Mouse (Mus musculus): ENCODE data around the gene Lhx6. TPM values are rescaled to one million over a fixed set of nuclear protein-coding genes. Genes with fewer than 3 reads are reported as not detected.
"Not testable (repeated sequence)": the region's sequence is repeated elsewhere in the genome, so short reads cannot be mapped to it uniquely, and the experiment has no call there.

The Lhx6 gene
- polyA plus RNA-seq (2014; fragmentation: Nextera tagmentation; extraction: Ambion mirVana), result 0.87 and 1.5 TPM in 2 replicates

- Histone ChIP-seq H3K4me3 (ENCODE audit: low read depth, low read length) (peak within 1 kb of the TSS; percentile 30), H3K27me3 (ENCODE audit: control insufficient read depth, insufficient read depth, low read length) (peaks cover 63% of the 10 kb centered on the region), H3K9me3 (ENCODE audit: control insufficient read depth, low read depth, low read length) (no peaks in the 10 kb centered on the region), H3K4me1 (ENCODE audit: control insufficient read depth, insufficient read depth, low read length) (peaks cover 23% of the 10 kb centered on the region), H3K9ac (replicated peaks; ENCODE audit: low read depth, low read length) (no peak within 1 kb of the TSS), H3K4me2 (replicated peaks; ENCODE audit: low read depth, low read length) (peak within 1 kb of the TSS; percentile 71), H3K27ac (ENCODE audit: low read length) (no peak within 1 kb of the TSS), H3K36me3 (ENCODE audit: control insufficient read depth, insufficient read depth, low read length) (no peaks in the 10 kb centered on the region)
- ATAC-seq (ENCODE audit: insufficient number of reproducible peaks, insufficient read depth, low FRiP score, low read depth), result peak; percentile 51; the same call in 1 of the 2 replicates
- under 1% methylated on average over 54 of the region's 58 CpGs for WGBS
These were observed at the start of gene Lhx6 for GRCm38 (mm10) chr2:36104956-36105741. TSS of gene Lhx6 (minus strand) at chr2:36105408.

GRCm38 (mm10) chr2:36152401-36152800, 47.2 kb upstream of the Lhx6 start:
- H3K9me3 ChIP-seq (ENCODE audit: control insufficient read depth, low read depth, low read length); H3K4me3 ChIP-seq (ENCODE audit: low read depth, low read length); H3K4me1 ChIP-seq (ENCODE audit: control insufficient read depth, insufficient read depth, low read length); ATAC-seq (ENCODE audit: insufficient number of reproducible peaks, insufficient read depth, low FRiP score, low read depth); H3K4me2 ChIP-seq (replicated peaks; ENCODE audit: low read depth, low read length); H3K27me3 ChIP-seq (ENCODE audit: control insufficient read depth, insufficient read depth, low read length); H3K27ac ChIP-seq (ENCODE audit: low read length); H3K9ac ChIP-seq (replicated peaks; ENCODE audit: low read depth, low read length); H3K36me3 ChIP-seq (ENCODE audit: control insufficient read depth, insufficient read depth, low read length): not testable (repeated sequence)
- WGBS, result 92% methylated on average over 4 of the region's 4 CpGs

- no peak for ATAC-seq (ENCODE audit: insufficient number of reproducible peaks, insufficient read depth, low FRiP score, low read depth)
- 47% methylated on average over 7 of the region's 7 CpGs for WGBS
These were observed 43.7 kb upstream of the Lhx6 start for GRCm38 (mm10) chr2:36148876-36149365.

GRCm38 (mm10) chr2:36139096-36139495, 33.9 kb upstream of the Lhx6 start:
- WGBS, result 49% methylated on average over 2 of the region's 2 CpGs
- H3K4me3 ChIP-seq (ENCODE audit: low read depth, low read length), result no peak overlapping the region
- H3K27me3 ChIP-seq (ENCODE audit: control insufficient read depth, insufficient read depth, low read length), result no peaks in the 10 kb centered on the region
- ATAC-seq (ENCODE audit: insufficient number of reproducible peaks, insufficient read depth, low FRiP score, low read depth), result no peak
- peaks cover 10% of the 10 kb centered on the region for H3K4me1 ChIP-seq (ENCODE audit: control insufficient read depth, insufficient read depth, low read length)
- no peak overlapping the region for H3K9ac ChIP-seq (replicated peaks; ENCODE audit: low read depth, low read length)
- H3K4me2 ChIP-seq (replicated peaks; ENCODE audit: low read depth, low read length), result no peak overlapping the region
- H3K27ac ChIP-seq (ENCODE audit: low read length), result no peak overlapping the region
- no peaks in the 10 kb centered on the region for H3K9me3 ChIP-seq (ENCODE audit: control insufficient read depth, low read depth, low read length)
- H3K36me3 ChIP-seq (ENCODE audit: control insufficient read depth, insufficient read depth, low read length), result peaks cover 5% of the 10 kb centered on the region; the same call in 1 of the 2 replicates

More at GRCm38 (mm10) chr2:36148876-36149365, 43.7 kb upstream of the Lhx6 start:
- H3K27ac ChIP-seq (ENCODE audit: low read length), result no peak overlapping the region
- no peak overlapping the region for H3K4me2 ChIP-seq (replicated peaks; ENCODE audit: low read depth, low read length)
- H3K27me3 ChIP-seq (ENCODE audit: control insufficient read depth, insufficient read depth, low read length), result no peaks in the 10 kb centered on the region
- H3K36me3 ChIP-seq (ENCODE audit: control insufficient read depth, insufficient read depth, low read length), result peaks cover 2% of the 10 kb centered on the region; the same call in 1 of the 2 replicates
- no peaks in the 10 kb centered on the region for H3K4me1 ChIP-seq (ENCODE audit: control insufficient read depth, insufficient read depth, low read length)
- no peaks in the 10 kb centered on the region for H3K9me3 ChIP-seq (ENCODE audit: control insufficient read depth, low read depth, low read length)
- no peak overlapping the region for H3K4me3 ChIP-seq (ENCODE audit: low read depth, low read length)
- H3K9ac ChIP-seq (replicated peaks; ENCODE audit: low read depth, low read length), result no peak overlapping the region

- H3K4me1 ChIP-seq (ENCODE audit: control insufficient read depth, insufficient read depth, low read length), result peaks cover 10% of the 10 kb centered on the region
- ATAC-seq (ENCODE audit: insufficient number of reproducible peaks, insufficient read depth, low FRiP score, low read depth), result peak; percentile 96
- H3K9me3 ChIP-seq (ENCODE audit: control insufficient read depth, low read depth, low read length), result no peaks in the 10 kb centered on the region
- peak within 1 kb of the TSS; percentile 78 for H3K9ac ChIP-seq (replicated peaks; ENCODE audit: low read depth, low read length)
- peaks cover 28% of the 10 kb centered on the region; the same call in 1 of the 2 replicates for H3K36me3 ChIP-seq (ENCODE audit: control insufficient read depth, insufficient read depth, low read length)
- WGBS, result under 1% methylated on average over 47 of the region's 50 CpGs
- H3K4me3 ChIP-seq (ENCODE audit: low read depth, low read length), result peak within 1 kb of the TSS; percentile 84
- peak within 1 kb of the TSS; percentile 85 for H3K27ac ChIP-seq (ENCODE audit: low read length)
- peak within 1 kb of the TSS; percentile 82 for H3K4me2 ChIP-seq (replicated peaks; ENCODE audit: low read depth, low read length)
- H3K27me3 ChIP-seq (ENCODE audit: control insufficient read depth, insufficient read depth, low read length), result no peaks in the 10 kb centered on the region
These were observed 31.2 kb upstream of the Lhx6 start, which contains the start of the genes Mrrf and Rbm18 for GRCm38 (mm10) chr2:36136300-36136941. TSS of gene Mrrf (plus strand) at chr2:36136389. TSS of gene Rbm18 (minus strand) at chr2:36136773.

GRCm38 (mm10) chr2:36135887-36136286, 30.7 kb upstream of the Lhx6 start:
- no peaks in the 10 kb centered on the region for H3K27me3 ChIP-seq (ENCODE audit: control insufficient read depth, insufficient read depth, low read length)
- WGBS, result 0% methylated on average over 4 of the region's 4 CpGs
- H3K27ac ChIP-seq (ENCODE audit: low read length), result peak overlapping the region; percentile 85
- H3K9me3 ChIP-seq (ENCODE audit: control insufficient read depth, low read depth, low read length), result no peaks in the 10 kb centered on the region
- peak overlapping the region; percentile 78 for H3K9ac ChIP-seq (replicated peaks; ENCODE audit: low read depth, low read length)
- H3K4me3 ChIP-seq (ENCODE audit: low read depth, low read length), result peak overlapping the region; percentile 84
- H3K4me2 ChIP-seq (replicated peaks; ENCODE audit: low read depth, low read length), result peak overlapping the region; percentile 82
- peaks cover 10% of the 10 kb centered on the region for H3K4me1 ChIP-seq (ENCODE audit: control insufficient read depth, insufficient read depth, low read length)
- H3K36me3 ChIP-seq (ENCODE audit: control insufficient read depth, insufficient read depth, low read length), result peaks cover 32% of the 10 kb centered on the region; the same call in 1 of the 2 replicates
- no peak for ATAC-seq (ENCODE audit: insufficient number of reproducible peaks, insufficient read depth, low FRiP score, low read depth)

GRCm38 (mm10) chr2:36129051-36129450, 23.8 kb upstream of the Lhx6 start:
- no peak overlapping the region for H3K9ac ChIP-seq (replicated peaks; ENCODE audit: low read depth, low read length)
- no peak overlapping the region for H3K27ac ChIP-seq (ENCODE audit: low read length)
- H3K4me2 ChIP-seq (replicated peaks; ENCODE audit: low read depth, low read length), result no peak overlapping the region
- H3K4me3 ChIP-seq (ENCODE audit: low read depth, low read length), result no peak overlapping the region
- H3K9me3 ChIP-seq (ENCODE audit: control insufficient read depth, low read depth, low read length), result no peaks in the 10 kb centered on the region
- ATAC-seq (ENCODE audit: insufficient number of reproducible peaks, insufficient read depth, low FRiP score, low read depth), result no peak
- 85% methylated on average over 3 of the region's 3 CpGs for WGBS
- no peaks in the 10 kb centered on the region for H3K4me1 ChIP-seq (ENCODE audit: control insufficient read depth, insufficient read depth, low read length)
- peaks cover 68% of the 10 kb centered on the region for H3K36me3 ChIP-seq (ENCODE audit: control insufficient read depth, insufficient read depth, low read length)
- H3K27me3 ChIP-seq (ENCODE audit: control insufficient read depth, insufficient read depth, low read length), result no peaks in the 10 kb centered on the region

- Histone ChIP-seq H3K4me3 (ENCODE audit: low read depth, low read length) (no peak overlapping the region), H3K9ac (replicated peaks; ENCODE audit: low read depth, low read length) (no peak overlapping the region), H3K27me3 (ENCODE audit: control insufficient read depth, insufficient read depth, low read length) (no peaks in the 10 kb centered on the region), H3K27ac (ENCODE audit: low read length) (no peak overlapping the region), H3K9me3 (ENCODE audit: control insufficient read depth, low read depth, low read length) (no peaks in the 10 kb centered on the region), H3K4me2 (replicated peaks; ENCODE audit: low read depth, low read length) (no peak overlapping the region), H3K36me3 (ENCODE audit: control insufficient read depth, insufficient read depth, low read length) (peaks cover 63% of the 10 kb centered on the region), H3K4me1 (ENCODE audit: control insufficient read depth, insufficient read depth, low read length) (no peaks in the 10 kb centered on the region)
- no peak for ATAC-seq (ENCODE audit: insufficient number of reproducible peaks, insufficient read depth, low FRiP score, low read depth)
- 77% methylated on average over 4 of the region's 4 CpGs for WGBS
These were observed 22.8 kb upstream of the Lhx6 start for GRCm38 (mm10) chr2:36127973-36128372.

All from stomach, embryonic 14.5 days (tissue).